Mouse (Mus musculus) lung, postnatal 0 days (tissue): ENCODE data around the gene G6pc3.

ENCODE experiments used
- CTCF ChIP-seq: IDR thresholded peaks from 2 replicates; pipeline ENCODE4 v1.5.1; 2016; ENCODE audit warnings: antibody characterized with exemption, mild to moderate bottlenecking
- EP300 ChIP-seq: IDR thresholded peaks from 2 replicates; pipeline ENCODE4 v1.6.1; 2016; ENCODE audit warnings: antibody characterized with exemption, mild to moderate bottlenecking, control low read depth

- TF ChIP-seq CTCF (no peak), EP300 (no peak)
Observed at GRCm38 (mm10) chr11:102241246-102241645, 51.8 kb downstream of the G6pc3 start.
